36 mouse cellular contexts compared by ENCODE assay signal in the genomic region with DNA sequence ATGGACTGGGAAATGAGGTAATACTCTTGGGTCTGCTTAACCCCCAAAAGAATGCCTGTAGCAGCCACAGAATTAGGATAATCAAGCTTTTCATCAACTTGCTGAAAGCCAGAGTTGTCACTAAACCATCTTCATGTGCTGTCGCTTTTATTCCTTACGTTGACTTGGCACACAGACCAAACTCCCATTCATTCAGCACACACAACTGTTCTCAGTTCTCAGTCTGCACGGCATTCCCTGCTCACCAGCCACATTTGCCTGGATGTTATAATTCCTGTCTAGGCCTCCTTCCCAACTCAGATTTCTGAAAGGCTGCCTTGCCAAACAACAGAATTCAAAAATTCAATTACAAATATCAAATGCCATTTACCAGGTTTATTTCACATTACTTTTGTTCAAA. TPM values are rescaled to one million over a fixed set of nuclear protein-coding genes. Genes with fewer than 3 reads are reported as not detected.
DNase-seq lines count a peak whose midpoint lies in the region; ATAC-seq and TF ChIP-seq lines count a peak whose summit lies in the region.
"Had no signal": no experiment of that assay in that cellular context is flagged by ENCODE, and none has a peak within 500 bp of the region (broad histone marks: within the 10 kb centered on the region; RNA-seq: fewer than 3 reads in every experiment).

No protein-coding gene starts in this region.

- H3K27me3 ChIP-seq in forebrain, embryonic 15.5 days = no peaks in the 10 kb centered on the region
- H3K27me3 ChIP-seq in forebrain, embryonic 16.5 days (replicated peaks; ENCODE audit: control insufficient read depth, insufficient read depth, low read length) = no peaks in the 10 kb centered on the region
- H3K27me3 ChIP-seq in midbrain, postnatal 0 days (ENCODE audit: insufficient read depth, low read length) = no peaks in the 10 kb centered on the region
- no peaks in the 10 kb centered on the region for H3K27me3 ChIP-seq in midbrain, embryonic 11.5 days (ENCODE audit: control insufficient read depth, insufficient read depth, low read length)
- H3K27me3 ChIP-seq in intestine, postnatal 0 days (replicated peaks; ENCODE audit: control insufficient read depth, insufficient read depth, low read length) = no peaks in the 10 kb centered on the region
- H3K27me3 ChIP-seq: embryonic facial prominence, embryonic 13.5 days; forebrain, embryonic 12.5 days; heart, embryonic 15.5 days; hindbrain, embryonic 12.5 days; kidney, embryonic 15.5 days; liver, embryonic 12.5 days; midbrain, embryonic 12.5 days; neural tube, embryonic 15.5 days; Patski had no signal

- H3K9me3 ChIP-seq in forebrain, embryonic 15.5 days = no peaks in the 10 kb centered on the region
- H3K9me3 ChIP-seq in forebrain, embryonic 16.5 days (ENCODE audit: control insufficient read depth, low read length) = no peaks in the 10 kb centered on the region
- no peaks in the 10 kb centered on the region for H3K9me3 ChIP-seq in midbrain, postnatal 0 days (ENCODE audit: low read length)
- no peaks in the 10 kb centered on the region for H3K9me3 ChIP-seq in midbrain, embryonic 11.5 days (ENCODE audit: control insufficient read depth, low read length)
- H3K9me3 ChIP-seq in intestine, postnatal 0 days (ENCODE audit: control insufficient read depth) = no peaks in the 10 kb centered on the region
- H3K9me3 ChIP-seq: embryonic facial prominence, embryonic 13.5 days; forebrain, embryonic 12.5 days; heart, embryonic 10.5 days; heart, embryonic 15.5 days; hindbrain, embryonic 12.5 days; kidney, embryonic 15.5 days; liver, embryonic 12.5 days; midbrain, embryonic 12.5 days; neural tube, embryonic 15.5 days had no signal

- peak; percentile 6 for DNase-seq in layer of hippocampus, adult 9-11 months
- no peak for DNase-seq in layer of hippocampus, adult 8-10 months (ENCODE audit: low spot score in 2 of 2)
- peak; percentile 45 for DNase-seq in midbrain, postnatal 0 days (ENCODE audit: low spot score)
- no peak for DNase-seq in midbrain, embryonic 11.5 days (ENCODE audit: low spot score, missing footprints)
- DNase-seq: adrenal gland, postnatal 10 days; cerebellum, adult 11-12 months; cerebellum, adult 9-11 months; embryo, embryonic 11 days; gastrocnemius, postnatal 14 days; kidney, adult 18-20 months; kidney, postnatal 25 days; left cerebral cortex, postnatal 4 days; liver, postnatal 0 days; lung, postnatal 36 days; retina, postnatal 1 day; thymus, adult 2 months; thymus, postnatal 36 days had no signal

- peak; percentile 48; the same call in 1 of the 2 replicates for ATAC-seq in forebrain, embryonic 15.5 days (replicated peaks)
- no peak for ATAC-seq in forebrain, embryonic 16.5 days
- ATAC-seq in midbrain, postnatal 0 days (ENCODE audit: low FRiP score) = no peak
- no peak for ATAC-seq in midbrain, embryonic 11.5 days (ENCODE audit: low FRiP score)
- ATAC-seq in intestine, postnatal 0 days = no peak
- ATAC-seq: inflammation-experienced regulatory T-cells, adult 6 months; liver, embryonic 12.5 days; liver, postnatal 0 days; Patski had no signal

- no peak overlapping the region for H3K9ac ChIP-seq in forebrain, embryonic 15.5 days (replicated peaks)
- H3K9ac ChIP-seq in forebrain, embryonic 16.5 days (replicated peaks; ENCODE audit: low read depth, low read length) = no peak overlapping the region
- no peak overlapping the region for H3K9ac ChIP-seq in midbrain, postnatal 0 days (replicated peaks; ENCODE audit: low read length, poor library complexity, severe bottlenecking)
- no peak overlapping the region for H3K9ac ChIP-seq in midbrain, embryonic 11.5 days (ENCODE audit: low read length)
- H3K9ac ChIP-seq in intestine, postnatal 0 days (ENCODE audit: low read depth, low read length) = no peak overlapping the region
- H3K9ac ChIP-seq: embryonic facial prominence, embryonic 13.5 days; forebrain, embryonic 12.5 days; heart, embryonic 15.5 days; hindbrain, embryonic 12.5 days; kidney, embryonic 15.5 days; liver, embryonic 12.5 days; liver, postnatal 0 days; midbrain, embryonic 12.5 days; neural tube, embryonic 15.5 days had no signal

- no peak overlapping the region for H3K4me2 ChIP-seq in forebrain, embryonic 15.5 days (replicated peaks)
- H3K4me2 ChIP-seq in forebrain, embryonic 16.5 days (ENCODE audit: low read length) = no peak overlapping the region
- no peak overlapping the region for H3K4me2 ChIP-seq in midbrain, postnatal 0 days (ENCODE audit: low read depth, low read length, poor library complexity, severe bottlenecking)
- no peak overlapping the region for H3K4me2 ChIP-seq in midbrain, embryonic 11.5 days
- H3K4me2 ChIP-seq in intestine, postnatal 0 days (replicated peaks; ENCODE audit: low read depth) = no peak overlapping the region
- H3K4me2 ChIP-seq: embryonic facial prominence, embryonic 13.5 days; forebrain, embryonic 12.5 days; heart, embryonic 15.5 days; hindbrain, embryonic 12.5 days; kidney, embryonic 15.5 days; liver, embryonic 12.5 days; midbrain, embryonic 12.5 days; neural tube, embryonic 15.5 days had no signal

- no peaks in the 10 kb centered on the region for H3K4me1 ChIP-seq in forebrain, embryonic 15.5 days
- H3K4me1 ChIP-seq in forebrain, embryonic 16.5 days (replicated peaks; ENCODE audit: control insufficient read depth, insufficient read depth, low read length) = 0 out of 2 replicates have a peak, but pooled peaks cover 4% of the 10 kb centered on the region
- H3K4me1 ChIP-seq in midbrain, postnatal 0 days (ENCODE audit: insufficient read depth, low read length) = no peaks in the 10 kb centered on the region
- no peaks in the 10 kb centered on the region for H3K4me1 ChIP-seq in midbrain, embryonic 11.5 days (ENCODE audit: control insufficient read depth, insufficient read depth, low read length)
- no peaks in the 10 kb centered on the region for H3K4me1 ChIP-seq in intestine, postnatal 0 days (replicated peaks; ENCODE audit: control insufficient read depth, insufficient read depth, low read length)
- H3K4me1 ChIP-seq: embryonic facial prominence, embryonic 13.5 days; forebrain, embryonic 12.5 days; heart, embryonic 10.5 days; heart, embryonic 15.5 days; hindbrain, embryonic 12.5 days; kidney, embryonic 15.5 days; liver, embryonic 12.5 days; midbrain, embryonic 12.5 days; neural tube, embryonic 15.5 days had no signal

- H3K4me3 ChIP-seq in forebrain, embryonic 15.5 days = no peak overlapping the region
- H3K4me3 ChIP-seq in forebrain, embryonic 16.5 days (replicated peaks; ENCODE audit: low read length) = no peak overlapping the region
- H3K4me3 ChIP-seq in midbrain, postnatal 0 days (ENCODE audit: low read depth, low read length) = no peak overlapping the region
- no peak overlapping the region for H3K4me3 ChIP-seq in midbrain, embryonic 11.5 days (ENCODE audit: low read depth, low read length)
- H3K4me3 ChIP-seq in intestine, postnatal 0 days (ENCODE audit: low read depth, low read length) = no peak overlapping the region
- H3K4me3 ChIP-seq: embryonic facial prominence, embryonic 13.5 days; erythroblast, embryonic 14.5 days; forebrain, embryonic 12.5 days; heart, embryonic 10.5 days; heart, embryonic 15.5 days; hindbrain, embryonic 12.5 days; kidney, embryonic 15.5 days; liver, embryonic 12.5 days; midbrain, embryonic 12.5 days; neural tube, embryonic 15.5 days had no signal

- no peak overlapping the region for H3K27ac ChIP-seq in forebrain, embryonic 15.5 days (replicated peaks)
- no peak overlapping the region for H3K27ac ChIP-seq in forebrain, embryonic 16.5 days (ENCODE audit: low read length)
- H3K27ac ChIP-seq in midbrain, postnatal 0 days (ENCODE audit: low read depth, low read length) = no peak overlapping the region
- H3K27ac ChIP-seq in midbrain, embryonic 11.5 days (ENCODE audit: low read depth, low read length) = no peak overlapping the region
- no peak overlapping the region for H3K27ac ChIP-seq in intestine, postnatal 0 days (ENCODE audit: low read depth, low read length)
- H3K27ac ChIP-seq: embryonic facial prominence, embryonic 13.5 days; forebrain, embryonic 12.5 days; heart, embryonic 10.5 days; heart, embryonic 15.5 days; hindbrain, embryonic 12.5 days; kidney, embryonic 15.5 days; liver, embryonic 12.5 days; midbrain, embryonic 12.5 days; neural tube, embryonic 15.5 days had no signal

- no peaks in the 10 kb centered on the region for H3K36me3 ChIP-seq in forebrain, embryonic 15.5 days
- no peaks in the 10 kb centered on the region for H3K36me3 ChIP-seq in forebrain, embryonic 16.5 days (ENCODE audit: control insufficient read depth, insufficient read depth)
- no peaks in the 10 kb centered on the region for H3K36me3 ChIP-seq in midbrain, postnatal 0 days (ENCODE audit: insufficient read depth, low read length)
- no peaks in the 10 kb centered on the region for H3K36me3 ChIP-seq in midbrain, embryonic 11.5 days (ENCODE audit: control insufficient read depth, insufficient read depth, low read length)
- H3K36me3 ChIP-seq in intestine, postnatal 0 days (ENCODE audit: control insufficient read depth, insufficient read depth) = no peaks in the 10 kb centered on the region
- H3K36me3 ChIP-seq: embryonic facial prominence, embryonic 13.5 days; forebrain, embryonic 12.5 days; heart, embryonic 10.5 days; heart, embryonic 15.5 days; hindbrain, embryonic 12.5 days; kidney, embryonic 15.5 days; liver, embryonic 12.5 days; midbrain, embryonic 12.5 days; neural tube, embryonic 15.5 days had no signal

- WGBS in forebrain, embryonic 15.5 days = 49% methylated on average over 3 of the region's 3 CpGs
- 28% methylated on average over 3 of the region's 3 CpGs for WGBS in forebrain, embryonic 16.5 days
- 58% methylated on average over 3 of the region's 3 CpGs for WGBS in midbrain, postnatal 0 days
- WGBS in midbrain, embryonic 11.5 days = 87% methylated on average over 3 of the region's 3 CpGs
- WGBS in intestine, postnatal 0 days = 88% methylated on average over 3 of the region's 3 CpGs

- no peak for TF ChIP-seq CTCF in midbrain, postnatal 0 days (IDR thresholded peaks at IDR 0.05)
- no peak for TF ChIP-seq CTCF in intestine, postnatal 0 days (IDR thresholded peaks at IDR 0.05; ENCODE audit: low read depth)

RNA-seq across cellular contexts. Expression of a gene that starts 49.6 kb away (rescaled TPM):
- polyA plus RNA-seq in forebrain, embryonic 15.5 days (2015; fragmentation: Nextera tagmentation; extraction: Ambion mirVana) = 5.8 and 6.9 TPM in 2 replicates
- 8.3 and 10.4 TPM in 2 replicates for polyA plus RNA-seq in forebrain, embryonic 16.5 days (2015; fragmentation: Nextera tagmentation; extraction: Ambion mirVana)
- 10 to 100 TPM; 41.9 to 52.9 (median 47.4) TPM for total RNA-seq in layer of hippocampus, adult 8-10 months (2022)
- total RNA-seq in midbrain, postnatal 0 days (2014; rRNA removed) = 76.7 and 91.6 TPM in 2 replicates
- 29.4 and 29.9 TPM in 2 replicates for polyA plus RNA-seq in midbrain, postnatal 0 days (2015; fragmentation: Nextera tagmentation; extraction: Ambion mirVana)
- polyA plus RNA-seq in midbrain, embryonic 11.5 days (2014; fragmentation: Nextera tagmentation; extraction: Ambion mirVana) = 0.34 and 0.55 TPM in 2 replicates
- polyA plus RNA-seq in intestine, postnatal 0 days (2015; fragmentation: Nextera tagmentation; extraction: Ambion mirVana) = 0.38 and 0.51 TPM in 2 replicates
- total RNA-seq: gastrocnemius, postnatal 14 days; granulocyte monocyte progenitor cell, adult 5-6 weeks; heart, postnatal 25 days; megakaryocyte, adult 5-6 weeks; MEL had no signal
- polyA plus RNA-seq: erythroblast, embryonic 14.5 days; inflammation-experienced regulatory T-cells, adult 6 months; liver, embryonic 12.5 days; liver, postnatal 0 days had no signal

Comparison
In these comparisons a context has a peak if more than half of its experiments do, and no peak if none do; other contexts are left out.
1. DNase-seq: peak in layer of hippocampus, adult 9-11 months (single experiment) and midbrain, postnatal 0 days (single experiment); none in layer of hippocampus, adult 8-10 months (0 of 2) and midbrain, embryonic 11.5 days (single experiment).